Mouse (Mus musculus) left cerebral cortex, adult 8-10 months (tissue): ENCODE results near the gene Olfr781. TPM values are rescaled to one million over a fixed set of nuclear protein-coding genes. Genes with fewer than 3 reads are reported as not detected.
"Not testable (repeated sequence)": the region's sequence is repeated elsewhere in the genome, so short reads cannot be mapped to it uniquely, and the experiment has no call there.

ENCODE experiments used
- DNase-seq, 2 experiments: peaks; one replicate each; pipeline ENCODE4 v3.0.0; 2022; ENCODE audit warnings: low spot score in 2 of 2
- total RNA-seq, 4 experiments: library from RNA; stranded (reverse); gene quantifications; 2 replicates each; pipeline ENCODE4 v1.2.4; 2022

The Olfr781 gene
- total RNA-seq: not detected

GRCm38 (mm10) chr10:129328554-129328953 is at the start of gene Olfr781:
Gene Olfr781, plus strand, starts transcription at chr10:129328854.
- no peak for DNase-seq

GRCm38 (mm10) chr10:129312973-129313372 is 15.7 kb upstream of the Olfr781 start:
- DNase-seq: not testable (repeated sequence)

GRCm38 (mm10) chr10:129313521-129313920 is 15.1 kb upstream of the Olfr781 start:
- not testable (repeated sequence) for DNase-seq

GRCm38 (mm10) chr10:129317817-129318216 is 10.8 kb upstream of the Olfr781 start, which contains the start of gene Olfr780:
Gene Olfr780, plus strand, starts transcription at chr10:129318117.
- DNase-seq: no peak

- DNase-seq: no peak
Observed at GRCm38 (mm10) chr10:129348550-129348949, 19.9 kb downstream of the Olfr781 start, which contains the start of gene Olfr782. Gene Olfr782, plus strand, starts transcription at chr10:129348850.

- not testable (repeated sequence) for DNase-seq
Observed at GRCm38 (mm10) chr10:129352475-129352874, 23.8 kb downstream of the Olfr781 start.

- DNase-seq: not testable (repeated sequence)
Observed at GRCm38 (mm10) chr10:129356496-129356895, 27.8 kb downstream of the Olfr781 start.

GRCm38 (mm10) chr10:129357307-129357706 is 28.7 kb downstream of the Olfr781 start:
- DNase-seq: no peak

- DNase-seq: not testable (repeated sequence)
Observed at GRCm38 (mm10) chr10:129374051-129374450, 45.4 kb downstream of the Olfr781 start.

Other genes starting within 250 kb of the Olfr781 start
- gene Olfr767, start 245.9 kb upstream of the Olfr781 start, total RNA-seq: not detected
- gene Olfr768, start 229.5 kb upstream of the Olfr781 start, total RNA-seq: not detected
- not detected for gene Olfr769, start 211.0 kb upstream of the Olfr781 start, total RNA-seq
- gene Olfr770, start 189.9 kb upstream of the Olfr781 start, total RNA-seq: not detected
- not detected for gene Olfr771, start 164.1 kb upstream of the Olfr781 start, total RNA-seq
- not detected for gene Olfr772, start 150.9 kb upstream of the Olfr781 start, total RNA-seq
- not detected for gene Olfr773, start 141.4 kb upstream of the Olfr781 start, total RNA-seq
- gene Olfr774, start 92.7 kb upstream of the Olfr781 start, total RNA-seq: not detected
- not detected for gene Olfr775, start 80.4 kb upstream of the Olfr781 start, total RNA-seq
- gene Olfr776, start 69.7 kb upstream of the Olfr781 start, total RNA-seq: not detected
- not detected for gene Olfr777, start 57.4 kb upstream of the Olfr781 start, total RNA-seq
- gene Olfr780, start 10.7 kb upstream of the Olfr781 start, total RNA-seq: not detected
- not detected for gene Olfr782, start 20.0 kb downstream of the Olfr781 start, total RNA-seq
- gene Olfr784, start 55.2 kb downstream of the Olfr781 start, total RNA-seq: under 1 TPM; 0.12 to 0.26 (median 0.16) TPM
- not detected for gene Olfr785, start 76.6 kb downstream of the Olfr781 start, total RNA-seq
- gene Olfr786, start 98.5 kb downstream of the Olfr781 start, total RNA-seq: not detected
- not detected for gene Olfr787, start 133.0 kb downstream of the Olfr781 start, total RNA-seq
- not detected for gene Olfr788, start 142.1 kb downstream of the Olfr781 start, total RNA-seq
- not detected for gene Olfr789, start 155.9 kb downstream of the Olfr781 start, total RNA-seq
- gene Olfr790, start 169.6 kb downstream of the Olfr781 start, total RNA-seq: not detected
- gene Olfr791, start 192.9 kb downstream of the Olfr781 start, total RNA-seq: not detected
- gene Olfr792, start 210.3 kb downstream of the Olfr781 start, total RNA-seq: not detected
- not detected for gene Olfr794, start 238.8 kb downstream of the Olfr781 start, total RNA-seq